Mouse (Mus musculus): Measurements from ENCODE around the gene Stam2.

The Stam2 gene

GRCm38 (mm10) chr2:52742256-52743158, at the start of gene Stam2:
Gene Stam2, minus strand, starts transcription at chr2:52742281.
- DNase-seq (ENCODE audit: low spot score in 2 of 2): peak; percentile 91 to 93

- no peak for DNase-seq (ENCODE audit: low spot score in 2 of 2)
Measured at GRCm38 (mm10) chr2:52785106-52785721, 43.1 kb upstream of the Stam2 start.

GRCm38 (mm10) chr2:52779987-52780386, 37.9 kb upstream of the Stam2 start:
- DNase-seq (ENCODE audit: low spot score in 2 of 2): no peak

GRCm38 (mm10) chr2:52779381-52779780, 37.3 kb upstream of the Stam2 start:
- DNase-seq (ENCODE audit: low spot score in 2 of 2): no peak

GRCm38 (mm10) chr2:52777839-52778238, 35.8 kb upstream of the Stam2 start:
- DNase-seq (ENCODE audit: low spot score in 2 of 2): peak in 1 of 2 experiments; percentile 14

GRCm38 (mm10) chr2:52774373-52774772, 32.3 kb upstream of the Stam2 start:
- no peak for DNase-seq (ENCODE audit: low spot score in 2 of 2)

- no peak for DNase-seq (ENCODE audit: low spot score in 2 of 2)
Measured at GRCm38 (mm10) chr2:52772774-52773393, 30.8 kb upstream of the Stam2 start.

GRCm38 (mm10) chr2:52765130-52765529, 23.0 kb upstream of the Stam2 start:
- DNase-seq (ENCODE audit: low spot score in 2 of 2): no peak

GRCm38 (mm10) chr2:52763891-52764290, 21.8 kb upstream of the Stam2 start:
- no peak for DNase-seq (ENCODE audit: low spot score in 2 of 2)

- peak; percentile 83 to 85 for DNase-seq (ENCODE audit: low spot score in 2 of 2)
Measured at GRCm38 (mm10) chr2:52763040-52763736, 21.1 kb upstream of the Stam2 start.

GRCm38 (mm10) chr2:52762529-52762928, 20.4 kb upstream of the Stam2 start:
- no peak for DNase-seq (ENCODE audit: low spot score in 2 of 2)

GRCm38 (mm10) chr2:52758627-52759026, 16.5 kb upstream of the Stam2 start:
- DNase-seq (ENCODE audit: low spot score in 2 of 2): peak; percentile 22 to 62

GRCm38 (mm10) chr2:52756691-52757090, 14.6 kb upstream of the Stam2 start:
- peak in 1 of 2 experiments; percentile 39 for DNase-seq (ENCODE audit: low spot score in 2 of 2)

- DNase-seq (ENCODE audit: low spot score in 2 of 2): no peak
Measured at GRCm38 (mm10) chr2:52753573-52754317, 11.7 kb upstream of the Stam2 start.

GRCm38 (mm10) chr2:52744099-52744498, 2.0 kb upstream of the Stam2 start:
- no peak for DNase-seq (ENCODE audit: low spot score in 2 of 2)

- DNase-seq (ENCODE audit: low spot score in 2 of 2): no peak
Measured at GRCm38 (mm10) chr2:52741681-52742255, 313 bp downstream of the Stam2 start.

- DNase-seq (ENCODE audit: low spot score in 2 of 2): no peak
Measured at GRCm38 (mm10) chr2:52740596-52740995, 1.5 kb downstream of the Stam2 start.

- DNase-seq (ENCODE audit: low spot score in 2 of 2): no peak
Measured at GRCm38 (mm10) chr2:52734504-52734903, 7.6 kb downstream of the Stam2 start.

GRCm38 (mm10) chr2:52733659-52734058, 8.4 kb downstream of the Stam2 start:
- DNase-seq (ENCODE audit: low spot score in 2 of 2): no peak

- DNase-seq (ENCODE audit: low spot score in 2 of 2): no peak
Measured at GRCm38 (mm10) chr2:52732611-52733010, 9.5 kb downstream of the Stam2 start.

GRCm38 (mm10) chr2:52732001-52732400, 10.1 kb downstream of the Stam2 start:
- no peak for DNase-seq (ENCODE audit: low spot score in 2 of 2)

Measured in frontal cortex, postnatal 36 days (tissue).